Mouse (Mus musculus) lung, postnatal 25 days (tissue): ENCODE results near the gene Nedd4.

ENCODE experiments used
- DNase-seq: peaks from one replicate; pipeline ENCODE4 v3.0.0; 2022; ENCODE audit warnings: low spot score

Nedd4 gene

GRCm38 (mm10) chr9:72724491-72725221 is 62.5 kb downstream of the Nedd4 start:
- no peak for DNase-seq

GRCm38 (mm10) chr9:72733966-72734365 is 71.8 kb downstream of the Nedd4 start:
- DNase-seq = peak; percentile 54

DNA sequence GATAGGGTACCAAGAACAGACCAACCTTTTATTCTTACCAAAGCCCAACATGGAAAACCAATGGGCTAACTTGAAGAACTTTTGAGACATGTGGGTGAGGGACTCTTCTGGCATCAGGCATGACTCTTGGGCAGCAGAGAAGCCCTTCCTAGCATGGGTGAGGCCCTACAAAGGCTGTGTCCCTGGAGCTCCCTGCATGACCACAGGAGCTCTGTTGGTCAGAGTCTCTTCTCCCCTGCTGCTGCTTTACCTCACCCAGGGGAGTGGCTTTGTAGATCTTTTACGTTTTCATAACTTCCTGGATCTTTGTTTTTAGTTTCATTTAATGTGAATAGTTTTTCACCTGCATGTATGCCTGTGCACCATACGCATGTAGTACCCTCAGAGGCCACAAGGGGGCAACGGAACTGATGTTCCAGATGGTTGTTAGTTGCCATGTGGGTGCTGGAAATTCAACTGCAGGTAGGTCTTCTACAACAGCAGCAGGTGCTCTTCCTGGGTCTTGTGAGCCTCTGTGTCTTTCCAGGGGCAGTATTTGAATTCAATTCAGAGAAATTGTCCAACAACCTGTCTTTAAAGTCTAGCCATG is 73.8 kb downstream of the Nedd4 start:
- DNase-seq = peak; percentile 41

DNA sequence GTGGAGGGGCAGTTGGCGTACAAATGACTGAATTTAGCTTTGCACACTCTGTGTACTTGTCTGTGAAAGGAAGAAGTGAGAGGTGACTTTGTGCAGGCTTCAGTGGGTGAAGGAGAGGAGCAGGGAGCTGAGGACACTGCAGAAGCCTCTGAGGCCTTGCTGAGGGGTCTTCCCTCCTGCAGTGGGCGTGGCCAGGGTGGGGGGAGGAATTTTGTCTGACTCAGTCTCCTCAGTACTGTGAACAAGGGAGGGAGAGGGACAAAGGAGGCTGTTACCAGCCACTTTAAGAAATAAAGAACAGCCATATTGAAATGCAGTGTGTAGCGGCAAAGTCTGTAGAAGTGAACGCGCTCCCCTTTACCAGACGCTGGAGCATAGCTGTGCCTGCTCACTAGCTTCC is 79.1 kb downstream of the Nedd4 start:
- no peak for DNase-seq

- DNase-seq = no peak
Measured at GRCm38 (mm10) chr9:72746278-72746677, 84.1 kb downstream of the Nedd4 start.

- DNase-seq = no peak
Measured at GRCm38 (mm10) chr9:72750272-72750671, 88.1 kb downstream of the Nedd4 start.

DNA sequence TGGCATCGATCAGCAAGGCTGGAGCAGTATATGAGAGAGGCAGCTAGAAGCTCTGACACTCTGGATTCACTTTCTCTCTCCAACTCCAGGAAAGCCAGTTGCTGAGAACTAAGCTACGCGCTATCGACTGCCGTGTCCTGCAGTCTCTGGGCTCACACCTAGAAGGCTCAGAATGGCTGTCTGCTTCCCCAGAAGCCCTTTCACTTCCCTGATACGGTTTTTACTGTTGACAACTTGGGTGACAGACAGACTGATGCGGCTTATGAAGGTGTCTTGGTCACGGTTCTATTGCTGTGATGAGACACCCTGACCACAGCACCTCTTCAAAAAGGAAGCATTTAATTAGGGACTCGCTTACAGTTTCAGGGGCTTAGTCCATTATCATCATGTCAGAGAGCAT is 90.5 kb downstream of the Nedd4 start:
- no peak for DNase-seq

- no peak for DNase-seq
Measured at GRCm38 (mm10) chr9:72753741-72754140, 91.6 kb downstream of the Nedd4 start.

- DNase-seq = no peak
Measured at GRCm38 (mm10) chr9:72757143-72757542, 95.0 kb downstream of the Nedd4 start.

DNA sequence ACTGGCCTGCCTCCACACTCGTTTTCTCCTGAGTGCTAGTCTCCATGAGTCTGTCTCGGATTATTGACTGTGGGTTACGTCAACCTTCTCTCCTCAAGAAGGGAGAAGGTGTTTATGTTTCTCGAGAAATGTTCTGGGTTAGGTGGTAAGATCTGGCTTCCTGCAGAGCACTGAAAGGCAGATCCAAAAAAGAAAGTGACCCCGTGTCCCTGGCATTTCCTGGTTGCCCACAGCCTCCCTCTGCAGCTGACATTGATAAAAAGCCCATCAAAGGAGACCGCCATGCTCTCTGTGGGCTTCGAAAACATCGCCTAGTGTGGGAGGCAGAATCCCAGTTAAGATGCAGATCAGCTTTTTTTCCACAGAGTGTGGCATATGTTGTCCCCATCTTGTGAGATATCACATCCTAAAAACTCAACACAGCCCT is 96.6 kb downstream of the Nedd4 start:
- no peak for DNase-seq

DNA sequence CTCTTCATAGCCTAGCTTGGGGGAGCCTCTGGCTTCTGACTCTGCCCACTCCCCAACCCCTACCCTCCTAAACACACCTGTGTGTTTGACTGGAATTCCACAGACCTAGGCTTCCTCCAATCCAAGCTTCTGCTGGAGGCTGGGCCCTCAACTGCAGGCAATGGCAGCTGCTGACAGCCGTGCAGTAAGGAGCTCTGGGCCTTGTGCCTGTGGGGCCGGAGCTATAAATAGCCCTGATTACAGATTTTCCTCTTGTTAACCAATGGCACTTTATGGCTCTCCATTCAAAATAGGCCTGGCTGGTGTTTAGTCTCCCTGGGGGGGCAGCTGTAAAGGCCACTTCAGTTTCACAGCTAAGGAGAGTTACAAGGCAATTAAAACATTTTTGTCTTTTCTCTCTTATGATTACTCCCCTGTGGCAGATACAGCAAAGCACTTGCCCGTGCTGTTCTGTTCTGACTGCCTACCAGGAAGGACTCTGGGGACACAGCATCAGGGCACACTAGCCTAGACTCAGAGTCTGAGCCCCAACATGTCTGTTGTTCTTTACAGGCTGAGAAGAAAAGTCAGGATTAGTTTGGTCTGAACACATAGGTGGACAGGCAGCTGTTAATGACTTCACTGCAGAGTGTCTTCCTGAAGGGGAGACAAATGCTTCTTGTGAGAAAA is 101.0 kb downstream of the Nedd4 start:
- peak; percentile 11 for DNase-seq

GRCm38 (mm10) chr9:72766789-72767349 is 104.7 kb downstream of the Nedd4 start:
- peak; percentile 86 for DNase-seq

DNA sequence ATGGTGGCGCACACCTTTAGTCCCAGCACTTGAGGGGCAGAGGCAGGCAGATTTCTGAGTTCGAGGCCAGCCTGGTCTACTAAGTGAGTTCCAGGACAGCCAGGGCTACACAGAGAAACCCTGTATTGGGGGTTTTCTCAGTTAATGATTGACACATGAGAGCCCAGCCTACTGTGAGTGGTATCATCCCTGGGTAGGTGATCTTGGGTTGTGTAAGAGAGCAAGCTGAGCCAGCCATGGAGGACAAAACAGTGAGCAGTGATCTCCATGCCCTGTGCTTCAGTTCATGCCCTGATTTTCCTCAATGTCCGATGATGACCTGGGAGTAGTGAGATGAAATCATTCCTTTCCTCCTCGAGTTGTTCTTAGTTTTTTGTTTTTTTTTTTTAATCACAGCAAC is 112.9 kb downstream of the Nedd4 start:
- no peak for DNase-seq

GRCm38 (mm10) chr9:72779004-72779403 is 116.9 kb downstream of the Nedd4 start:
- DNase-seq = no peak

DNA sequence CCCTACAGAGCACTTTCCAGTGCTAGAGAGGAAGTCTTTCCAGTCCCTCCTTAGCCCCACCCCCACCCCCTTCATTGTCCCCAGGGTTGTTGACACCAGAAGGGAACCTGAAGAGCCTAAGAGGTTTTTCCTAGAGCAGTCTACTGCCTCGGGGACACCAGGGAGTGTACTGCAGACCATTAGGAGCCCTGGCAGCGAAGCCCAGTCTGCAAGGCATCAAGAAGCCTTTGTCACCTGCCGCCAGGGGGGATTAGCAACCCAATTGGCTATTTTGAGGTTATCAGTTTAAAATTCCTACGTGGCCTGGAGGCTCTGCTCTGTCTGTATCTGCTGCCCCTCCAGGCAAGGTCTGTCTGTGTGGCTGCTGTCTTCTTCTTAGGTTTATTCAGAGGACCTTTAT is 117.6 kb downstream of the Nedd4 start:
- DNase-seq = no peak

- no peak for DNase-seq
Measured at GRCm38 (mm10) chr9:72780694-72781093, 118.5 kb downstream of the Nedd4 start.

- no peak for DNase-seq
Measured at GRCm38 (mm10) chr9:72781466-72781865, 119.3 kb downstream of the Nedd4 start.

DNA sequence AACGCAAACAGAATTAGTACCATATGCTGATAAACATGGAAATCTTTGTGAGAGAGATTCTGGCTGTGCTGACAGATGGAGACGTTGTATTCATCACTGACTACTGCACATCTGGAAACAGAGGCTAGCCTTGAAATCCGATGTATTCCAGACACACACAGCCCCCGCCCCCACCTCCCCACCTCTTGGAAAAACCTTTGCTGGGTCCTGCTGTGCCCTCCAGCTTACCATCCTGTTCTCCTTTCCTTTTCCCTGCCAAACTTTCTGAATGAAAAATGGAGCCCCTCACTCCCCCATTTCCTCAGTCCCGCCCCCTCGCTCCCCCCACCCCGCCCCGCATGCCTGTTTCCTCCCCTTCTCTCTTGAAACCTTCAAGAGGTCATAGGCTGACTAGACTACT is 120.0 kb downstream of the Nedd4 start:
- DNase-seq = no peak

DNA sequence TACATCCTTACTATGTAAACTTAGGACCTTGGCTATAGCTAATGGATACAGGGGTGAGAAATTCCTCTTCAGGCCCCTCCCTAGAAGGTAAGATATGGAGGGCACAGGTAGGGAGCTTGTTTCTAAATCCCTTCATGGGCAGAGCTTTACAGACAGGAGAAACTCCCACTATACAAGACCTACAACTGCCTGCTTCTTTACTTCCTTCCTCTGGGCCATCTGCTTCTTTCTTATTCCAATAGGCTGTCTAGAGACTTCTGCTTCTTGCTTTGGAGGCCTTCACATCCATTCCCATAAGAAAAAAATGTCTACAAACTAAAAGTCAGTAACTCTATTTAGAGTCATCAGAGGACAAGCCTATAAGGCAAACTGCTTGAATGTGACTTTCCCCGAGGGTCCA is 125.6 kb downstream of the Nedd4 start:
- no peak for DNase-seq

GRCm38 (mm10) chr9:72790530-72791212 is 128.5 kb downstream of the Nedd4 start:
- no peak for DNase-seq

- no peak for DNase-seq
Measured at GRCm38 (mm10) chr9:72791213-72791582, 129.1 kb downstream of the Nedd4 start.

DNA sequence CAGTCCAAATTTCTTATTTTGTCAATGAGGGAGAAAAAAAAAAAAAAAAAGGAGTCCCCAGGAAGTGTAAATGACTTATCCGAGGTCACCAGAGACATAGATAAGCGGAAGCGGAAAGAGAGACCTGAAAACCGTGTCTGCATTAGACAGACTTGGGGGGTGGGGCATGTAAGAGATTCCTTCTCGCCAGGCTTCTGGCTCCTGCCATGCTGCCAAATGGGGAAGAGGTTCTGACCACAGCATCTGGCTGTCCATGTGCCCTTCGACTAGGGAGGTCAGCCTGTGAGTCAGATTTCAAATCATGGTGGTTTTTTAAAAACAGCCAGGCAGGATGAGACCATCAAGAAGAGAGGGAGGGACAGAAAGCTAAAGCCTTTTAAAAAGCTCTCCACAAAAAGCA is 129.5 kb downstream of the Nedd4 start:
- peak; percentile 24 for DNase-seq

DNA sequence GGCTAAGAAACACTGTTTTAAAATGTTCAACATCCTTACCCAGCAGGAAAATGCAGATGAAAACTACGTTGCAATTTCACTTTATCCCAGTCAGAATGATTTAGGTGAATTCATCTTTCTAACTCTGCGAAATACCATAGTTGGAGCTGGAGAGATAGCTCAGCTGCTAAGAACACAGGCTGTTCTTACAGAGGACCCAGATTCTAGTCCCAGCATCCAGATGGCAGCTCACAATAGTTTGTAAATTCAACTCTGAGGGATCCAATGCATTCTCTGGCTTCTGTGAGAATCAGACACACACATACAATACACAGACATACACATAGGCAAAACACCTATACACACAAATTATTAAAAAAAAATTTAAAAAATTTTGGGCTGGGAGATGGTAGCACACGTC is 133.1 kb downstream of the Nedd4 start:
- DNase-seq = no peak
